Mouse (Mus musculus) liver, postnatal 0 days (tissue): ENCODE results near the gene Prss27.

Source experiments
- CTCF ChIP-seq: sonication (generic); IDR thresholded peaks from 2 replicates; pipeline ENCODE4 v1.5.1; 2016; ENCODE audit warnings: antibody characterized with exemption, low read depth
- EP300 ChIP-seq: IDR thresholded peaks from 2 replicates; pipeline ENCODE4 v1.6.1; 2016; ENCODE audit warnings: antibody characterized with exemption, low read depth, mild to moderate bottlenecking

DNA sequence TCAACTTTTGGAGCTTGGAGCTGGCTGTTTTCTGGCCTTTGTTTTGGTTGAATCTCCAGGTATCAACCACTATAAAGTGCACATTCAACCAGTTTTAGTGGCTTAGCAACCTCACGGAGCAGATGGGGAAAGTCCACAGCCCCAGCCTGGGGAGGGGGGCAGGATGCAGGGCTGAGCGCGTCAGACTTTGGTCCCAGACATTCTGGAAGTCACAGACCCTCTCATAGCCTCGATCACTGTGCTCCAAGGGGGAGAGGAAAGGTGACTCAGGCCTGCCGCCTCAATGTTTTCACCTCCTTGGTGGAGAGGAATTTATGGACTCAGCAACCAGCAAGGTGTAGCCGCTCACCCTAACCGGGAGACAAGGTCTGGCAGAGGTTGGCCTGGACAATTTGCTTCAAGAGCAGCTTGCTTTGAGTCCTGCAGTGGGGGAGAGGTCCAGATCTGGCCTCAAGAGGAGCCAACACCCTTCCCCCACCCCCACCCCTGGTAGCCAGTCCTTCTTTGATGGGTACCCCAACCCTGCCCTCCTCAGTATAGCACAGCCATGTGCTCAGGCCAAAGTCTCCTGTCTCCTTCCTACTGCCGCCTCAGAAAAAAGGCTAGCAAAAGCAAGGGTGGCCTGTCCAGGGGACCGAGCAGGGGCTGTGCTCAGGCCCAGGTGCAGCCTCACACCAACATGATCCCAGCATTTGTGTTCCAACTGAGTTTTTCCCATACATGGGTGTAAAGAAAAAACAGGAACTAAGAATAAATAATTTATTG is 45.0 kb upstream of the Prss27 start:
- TF ChIP-seq CTCF (no peak), EP300 (no peak)
